Mouse (Mus musculus) heart, adult 2 months (tissue): ENCODE measurements around the gene Xylt1. TPM values are rescaled to one million over a fixed set of nuclear protein-coding genes. Genes with fewer than 3 reads are reported as not detected.

Source experiments
- DNase-seq, 2 experiments: peaks; one replicate each; pipeline ENCODE4 v3.0.0; 2021
- H3K27ac ChIP-seq: fragments of 200-600 bp; 2 replicates; pipeline ENCODE4 v1.8.1; 2022
- H3K27me3 ChIP-seq: fragments of 200-500 bp; 2 replicates; pipeline ENCODE4 v1.6.1; 2012; ENCODE audit warnings: mild to moderate bottlenecking, low read length, inconsistent platforms, mixed read lengths; ENCODE audit not compliant: control insufficient read depth, insufficient read depth
- H3K36me3 ChIP-seq: fragments of 200-500 bp; 2 replicates; pipeline ENCODE4 v1.6.1; 2012; ENCODE audit warnings: low read length, inconsistent platforms; ENCODE audit not compliant: control insufficient read depth, insufficient read depth
- H3K4me1 ChIP-seq: fragments of 200-500 bp; 2 replicates; pipeline ENCODE4 v1.6.1; 2011; ENCODE audit warnings: low read length; ENCODE audit not compliant: control insufficient read depth, insufficient read depth
- H3K4me3 ChIP-seq: fragments of 200-600 bp; 2 replicates; pipeline ENCODE4 v1.8.1; 2022
- H3K79me2 ChIP-seq: fragments of 200-500 bp; replicated peaks from 2 replicates; pipeline ENCODE4 v1.6.1; 2012; ENCODE audit warnings: mild to moderate bottlenecking, inconsistent platforms, low read length, moderate library complexity, mixed read lengths; ENCODE audit not compliant: control insufficient read depth, insufficient read depth
- H3K9ac ChIP-seq: fragments of 200-500 bp; 2 replicates; pipeline ENCODE4 v1.6.1; 2012; ENCODE audit warnings: low read depth, mild to moderate bottlenecking, control low read depth, inconsistent platforms, low read length, mixed read lengths
- CTCF ChIP-seq: fragments of 200-600 bp; IDR thresholded peaks from 2 replicates; pipeline ENCODE4 v1.8.1; 2022; ENCODE audit warnings: antibody characterized with exemption, mild to moderate bottlenecking, moderate library complexity
- EP300 ChIP-seq: fragments of 200-500 bp; IDR thresholded peaks from 2 replicates; pipeline ENCODE4 v1.6.1; 2011; ENCODE audit warnings: low read depth, low read length, control low read depth; ENCODE audit not compliant: insufficient read depth
- POLR2A ChIP-seq: fragments of 200-500 bp; IDR thresholded peaks from 2 replicates; pipeline ENCODE4 v1.6.1; 2011; ENCODE audit warnings: mild to moderate bottlenecking, low read depth, low read length, control low read depth; ENCODE audit not compliant: insufficient read depth
- WGBS: fragments of 180-500 bp; shearing (Covaris S2); methylation state at CpG from one replicate; pipeline ENCODE4 v1.1.7; 2018; 5-methylcytosine and 5-hydroxymethylcytosine counted together
- intact Hi-C: fragments of 180-260 bp; cut with DNase I; formaldehyde crosslinking; loops from one replicate; pipeline ENCODE4 v1.15.1; 2025
- polyA plus RNA-seq: library from polyadenylated mRNA; depleted of rRNA; stranded (reverse); fragments of >200 nt; gene quantifications from 2 replicates; pipeline ENCODE4 v1.2.3, GENCODE M21; 2012
- total RNA-seq, 2 experiments: library from RNA; stranded (reverse); gene quantifications; 2 replicates each; pipeline ENCODE4 v1.2.3; 2021

Xylt1 gene
- total and polyA plus RNA-seq, 3 experiments, result 1.2 to 2.3 (median 1.4) TPM

DNA sequence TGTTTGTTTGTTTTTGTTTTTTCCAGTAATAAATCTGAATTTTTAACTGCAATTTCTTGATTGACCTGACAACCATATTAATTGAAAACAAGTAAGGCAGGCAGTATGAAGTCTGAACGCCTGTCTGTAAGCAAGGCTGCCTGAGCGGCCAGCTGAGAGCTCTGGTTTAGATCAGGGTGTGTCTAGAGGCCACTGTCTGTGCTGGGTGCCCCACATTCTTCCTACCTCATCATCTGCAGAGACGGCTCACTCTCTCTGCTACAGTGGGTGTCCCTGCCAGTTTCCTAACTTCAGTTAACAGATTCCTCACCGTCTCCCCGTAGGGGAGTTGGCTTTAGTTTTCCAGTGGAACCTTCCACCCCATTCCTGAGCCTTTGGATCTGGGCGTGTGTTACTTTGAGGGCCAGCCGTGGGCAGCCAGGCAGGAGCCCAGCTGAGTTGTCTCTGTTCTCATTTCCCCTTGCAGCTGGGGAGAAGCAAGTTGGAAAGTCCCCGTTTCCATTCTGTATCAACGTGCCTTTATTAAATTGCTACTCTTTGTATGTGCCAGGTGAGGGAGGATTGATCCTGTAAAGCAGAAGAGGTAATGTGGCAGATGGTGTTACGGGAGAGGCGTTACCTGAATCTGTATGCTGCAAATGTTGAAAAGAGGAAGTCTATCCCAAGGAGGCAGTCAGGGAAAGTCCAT is 187.0 kb downstream of the Xylt1 start:
- 73% methylated on average over 11 of the region's 11 CpGs for WGBS
- no peaks in the 10 kb centered on the region for H3K4me1 ChIP-seq
- no peak overlapping the region for H3K9ac ChIP-seq
- H3K27me3 ChIP-seq, result no peaks in the 10 kb centered on the region
- no peak overlapping the region for H3K4me3 ChIP-seq
- TF ChIP-seq EP300 (no peak), POLR2A (no peak), CTCF (no peak)
- DNase-seq, result no peak
- intact Hi-C loops, result no loop called here
- H3K27ac ChIP-seq, result no peak overlapping the region
- H3K79me2 ChIP-seq, result no peaks in the 10 kb centered on the region
- H3K36me3 ChIP-seq, result no peaks in the 10 kb centered on the region

DNA sequence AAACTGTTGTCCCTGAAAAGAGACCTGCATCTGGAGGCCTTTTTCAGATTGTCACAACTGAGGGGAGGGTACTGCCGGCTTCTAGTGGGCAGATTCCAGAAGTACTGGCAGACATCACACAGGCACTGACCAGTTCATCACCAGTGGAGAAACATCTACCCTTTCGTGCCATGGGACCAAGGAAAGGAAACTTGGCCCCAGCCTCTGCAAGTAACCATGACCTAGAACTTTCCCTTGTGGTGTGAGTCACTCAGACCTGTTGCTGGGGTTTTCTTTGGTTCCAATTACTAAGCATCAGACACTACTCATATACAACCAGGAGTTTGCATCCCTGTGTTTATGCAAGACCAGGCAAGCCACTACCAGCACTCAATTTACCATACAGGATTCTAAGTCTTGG is 190.4 kb downstream of the Xylt1 start:
- intact Hi-C loops, result no loop called here
- TF ChIP-seq CTCF (no peak), POLR2A (no peak), EP300 (no peak)
- 80% methylated on average over 2 of the region's 2 CpGs for WGBS

DNA sequence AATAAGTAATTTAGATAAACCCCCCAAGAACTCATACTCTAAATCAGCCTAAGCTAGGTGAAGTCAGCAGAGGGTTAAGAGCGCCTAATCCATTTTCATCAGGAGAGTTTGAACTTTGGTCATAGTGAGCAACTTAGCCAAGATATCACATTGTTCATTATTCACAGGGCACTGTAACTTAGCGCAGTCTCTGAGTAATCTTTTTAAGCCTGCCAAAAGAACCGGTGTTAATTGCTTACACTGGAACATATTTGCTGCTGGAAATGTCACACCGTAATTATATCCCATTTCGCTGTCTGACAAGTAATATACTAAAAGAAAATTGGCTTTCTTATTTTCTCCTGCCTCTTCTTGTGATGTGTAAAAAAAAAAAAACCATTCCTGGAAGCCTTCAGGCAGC is 190.9 kb downstream of the Xylt1 start:
- no peaks in the 10 kb centered on the region for H3K36me3 ChIP-seq
- peaks cover 4% of the 10 kb centered on the region; the same call in 1 of the 2 replicates for H3K4me1 ChIP-seq
- H3K9ac ChIP-seq, result no peak overlapping the region
- WGBS, result 62% methylated on average over 5 of the region's 5 CpGs
- DNase-seq, result no peak
- no peak overlapping the region for H3K4me3 ChIP-seq
- H3K27ac ChIP-seq, result no peak overlapping the region
- intact Hi-C loops, result no loop called here
- no peaks in the 10 kb centered on the region for H3K27me3 ChIP-seq
- TF ChIP-seq CTCF, result no peak
- no peak for TF ChIP-seq EP300
- no peak for TF ChIP-seq POLR2A
- H3K79me2 ChIP-seq, result no peaks in the 10 kb centered on the region

More for the DNA sequence above, 190.4 kb downstream of the Xylt1 start:
- H3K36me3 ChIP-seq, result no peaks in the 10 kb centered on the region
- H3K4me3 ChIP-seq, result no peak overlapping the region
- no peaks in the 10 kb centered on the region for H3K79me2 ChIP-seq
- H3K27me3 ChIP-seq, result no peaks in the 10 kb centered on the region
- peaks cover 4% of the 10 kb centered on the region; the same call in 1 of the 2 replicates for H3K4me1 ChIP-seq
- no peak for DNase-seq
- H3K27ac ChIP-seq, result no peak overlapping the region
- H3K9ac ChIP-seq, result no peak overlapping the region

DNA sequence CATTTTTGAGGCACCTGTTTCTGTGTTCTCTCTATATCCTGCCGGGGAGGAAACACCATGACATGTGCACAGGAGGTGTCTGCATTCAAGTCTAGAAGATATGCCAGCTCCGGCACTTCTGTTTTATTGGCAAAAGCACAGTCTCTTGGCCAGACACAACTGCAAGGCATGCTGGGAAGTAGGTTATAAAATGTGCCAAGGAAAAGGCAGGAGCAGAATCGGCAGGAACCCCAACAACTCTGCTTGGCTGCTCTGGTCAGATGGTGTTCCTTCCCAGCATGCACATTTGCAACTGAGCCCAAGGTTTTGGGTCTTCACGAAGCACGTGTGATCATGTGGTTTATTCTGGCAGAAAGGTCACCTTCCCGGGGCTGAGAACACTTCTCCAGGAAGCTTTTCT is 192.4 kb downstream of the Xylt1 start:
- intact Hi-C loops, result no loop called here
- Histone ChIP-seq H3K27me3 (no peaks in the 10 kb centered on the region), H3K4me1 (peaks cover 4% of the 10 kb centered on the region; the same call in 1 of the 2 replicates), H3K27ac (no peak overlapping the region), H3K79me2 (no peaks in the 10 kb centered on the region), H3K4me3 (no peak overlapping the region), H3K9ac (no peak overlapping the region), H3K36me3 (no peaks in the 10 kb centered on the region)
- TF ChIP-seq CTCF, result no peak
- TF ChIP-seq POLR2A, result no peak
- no peak for TF ChIP-seq EP300
- 39% methylated on average over 6 of the region's 6 CpGs for WGBS
- DNase-seq, result peak in 1 of 2 experiments; percentile 15

DNA sequence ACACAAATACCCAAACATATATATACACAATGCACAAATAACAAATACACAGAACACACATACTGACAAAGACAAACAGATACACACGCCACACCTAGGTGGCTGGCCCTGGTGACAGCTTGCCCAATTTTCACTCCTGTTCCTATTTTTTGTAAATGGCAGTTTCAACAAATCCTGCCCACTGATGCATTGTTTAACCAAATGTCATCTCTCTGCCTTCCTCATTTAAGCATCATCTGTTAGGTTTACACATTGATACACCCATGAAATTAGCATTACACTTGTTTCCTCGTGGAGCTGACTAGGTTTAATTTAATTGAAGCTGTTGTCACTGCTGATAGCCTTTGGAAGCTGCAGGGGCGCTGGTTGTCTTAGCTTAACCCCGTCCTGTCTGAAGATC is 194.6 kb downstream of the Xylt1 start:
- peaks cover 4% of the 10 kb centered on the region; the same call in 1 of the 2 replicates for H3K4me1 ChIP-seq
- 53% methylated on average over 4 of the region's 4 CpGs for WGBS
- DNase-seq, result no peak
- no peak overlapping the region for H3K9ac ChIP-seq
- intact Hi-C loops, result no loop called here
- no peak overlapping the region for H3K4me3 ChIP-seq
- H3K36me3 ChIP-seq, result no peaks in the 10 kb centered on the region
- H3K27ac ChIP-seq, result no peak overlapping the region
- TF ChIP-seq POLR2A (no peak), EP300 (no peak)
- no peaks in the 10 kb centered on the region for H3K79me2 ChIP-seq
- no peaks in the 10 kb centered on the region for H3K27me3 ChIP-seq

DNA sequence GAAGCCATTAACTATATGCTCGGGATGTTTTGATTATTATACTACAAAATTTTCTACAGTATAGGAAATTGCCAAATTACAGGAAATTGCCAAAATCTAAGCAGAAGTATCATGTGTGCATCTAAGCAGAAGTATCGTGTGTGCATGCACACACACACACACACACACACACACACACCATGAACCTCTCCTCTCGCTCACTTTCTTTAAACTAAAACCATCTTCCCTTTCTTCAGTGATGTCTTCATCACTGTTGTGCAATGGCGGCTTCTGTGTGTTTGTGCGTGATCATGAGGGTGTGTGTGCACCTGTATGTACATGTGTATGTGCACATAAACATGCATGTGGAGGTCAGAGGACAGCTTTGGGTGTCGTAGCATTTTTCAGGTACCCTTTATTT is 196.3 kb downstream of the Xylt1 start:
- Histone ChIP-seq H3K4me1 (peaks cover 4% of the 10 kb centered on the region; the same call in 1 of the 2 replicates), H3K36me3 (no peaks in the 10 kb centered on the region), H3K79me2 (no peaks in the 10 kb centered on the region), H3K9ac (no peak overlapping the region), H3K27ac (no peak overlapping the region), H3K4me3 (no peak overlapping the region), H3K27me3 (no peaks in the 10 kb centered on the region)
- TF ChIP-seq EP300 (no peak), CTCF (no peak), POLR2A (no peak)
- no peak for DNase-seq
- intact Hi-C loops, result no loop called here
- 93% methylated on average over 6 of the region's 6 CpGs for WGBS

DNA sequence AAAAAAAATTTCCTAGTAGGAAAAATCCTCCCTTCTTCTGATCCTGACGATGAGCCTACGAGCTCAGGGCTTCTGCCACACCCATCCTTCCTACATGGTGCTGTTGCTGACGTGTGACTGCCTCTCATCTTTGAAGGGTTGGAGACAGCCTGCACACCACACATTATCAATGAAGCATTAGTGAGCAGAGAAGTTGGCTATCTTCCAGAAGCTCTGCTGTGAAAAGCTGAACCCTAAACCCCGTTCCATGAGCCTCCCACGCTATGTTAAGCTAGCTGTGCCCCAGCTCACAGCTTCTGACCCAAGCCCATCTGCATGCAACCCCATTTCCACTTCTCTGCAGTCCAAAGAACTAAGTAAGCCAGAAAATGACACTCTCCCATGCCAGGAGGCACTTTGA is 204.4 kb downstream of the Xylt1 start:
- WGBS, result 37% methylated on average over 5 of the region's 5 CpGs
- H3K4me3 ChIP-seq, result no peak overlapping the region
- no peak overlapping the region for H3K27ac ChIP-seq
- no peak for DNase-seq
- TF ChIP-seq CTCF (no peak), EP300 (no peak), POLR2A (no peak)
- no peak overlapping the region for H3K9ac ChIP-seq
- intact Hi-C loops, result no loop called here
- no peaks in the 10 kb centered on the region for H3K79me2 ChIP-seq
- no peaks in the 10 kb centered on the region for H3K27me3 ChIP-seq
- no peaks in the 10 kb centered on the region for H3K4me1 ChIP-seq
- no peaks in the 10 kb centered on the region for H3K36me3 ChIP-seq
